Mouse (Mus musculus) adrenal gland, adult 2 months (tissue): ENCODE results near the gene Bbs2. TPM values are rescaled to one million over a fixed set of nuclear protein-coding genes. Genes with fewer than 3 reads are reported as not detected.

Experiments used
- polyA plus RNA-seq: library from polyadenylated mRNA; depleted of rRNA; stranded (reverse); fragments of >200 nt; gene quantifications from 2 replicates; pipeline ENCODE4 v1.2.3, GENCODE M21; 2012; rRNA removed
- total RNA-seq, 2 experiments: library from RNA; stranded (reverse); gene quantifications; 2 replicates each; pipeline ENCODE4 v1.2.3; 2021

Bbs2 gene
- total and polyA plus RNA-seq, 3 experiments, result 17.1 to 31.0 (median 18.1) TPM

Other genes starting within 250 kb of the Bbs2 start
- gene Amfr, start 86.1 kb downstream of the Bbs2 start, total RNA-seq, result 100 to 1,000 TPM; 234 to 239 TPM
- 290 and 363 TPM in 2 replicates for gene Amfr, start 86.1 kb downstream of the Bbs2 start, polyA plus RNA-seq
- gene Nudt21, start 61.9 kb downstream of the Bbs2 start, total RNA-seq, result 10 to 100 TPM; 34.7 to 36.9 TPM
- gene Nudt21, start 61.9 kb downstream of the Bbs2 start, polyA plus RNA-seq, result 150 and 174 TPM in 2 replicates
- 10 to 100 TPM; 20.1 to 22.3 TPM for gene Ogfod1, start 61.7 kb downstream of the Bbs2 start, total RNA-seq
- gene Ogfod1, start 61.7 kb downstream of the Bbs2 start, polyA plus RNA-seq, result 2.4 TPM in 2 replicates
- gene Mt4, start 38.3 kb upstream of the Bbs2 start, total RNA-seq, result not detected
- gene Mt4, start 38.3 kb upstream of the Bbs2 start, polyA plus RNA-seq, result not detected in 2 replicates
- 1 to 10 TPM; 4.1 to 4.7 TPM for gene Mt3, start 53.7 kb upstream of the Bbs2 start, total RNA-seq
- 1.0 and 1.9 TPM in 2 replicates for gene Mt3, start 53.7 kb upstream of the Bbs2 start, polyA plus RNA-seq
- gene Mt2, start 73.7 kb upstream of the Bbs2 start, total RNA-seq, result 100 to 1,000 TPM; 158 to 202 TPM
- gene Mt2, start 73.7 kb upstream of the Bbs2 start, polyA plus RNA-seq, result 19.3 and 19.6 TPM in 2 replicates
- 100 to 1,000 TPM; 282 to 394 TPM for gene Mt1, start 80.2 kb upstream of the Bbs2 start, total RNA-seq
- gene Mt1, start 80.2 kb upstream of the Bbs2 start, polyA plus RNA-seq, result 895 and 922 TPM in 2 replicates
- 10 to 100 TPM; 12.3 to 17.5 TPM for gene Nup93, start 115.6 kb upstream of the Bbs2 start, total RNA-seq
- 5.3 and 5.4 TPM in 2 replicates for gene Nup93, start 115.6 kb upstream of the Bbs2 start, polyA plus RNA-seq
- gene Slc12a3, start 230.3 kb upstream of the Bbs2 start, total RNA-seq, result under 1 TPM in 1 of 2 experiments, not detected in 1; 0.12 TPM
- 0.10 TPM in 1 of 2 replicates, not detected in the other for gene Slc12a3, start 230.3 kb upstream of the Bbs2 start, polyA plus RNA-seq